Mouse (Mus musculus) spleen, embryonic (tissue): ENCODE results near the gene Ino80d.
"Not testable (repeated sequence)": the region's sequence is repeated elsewhere in the genome, so short reads cannot be mapped to it uniquely, and the experiment has no call there.

Experiments
- CTCF ChIA-PET: fragments of 350-600 bp; sonication (Branson Sonifier 250); formaldehyde crosslinking; loops from one replicate; lab custom pipeline; 2022; lab: Charles Lee

Gene Ino80d

GRCm38 (mm10) chr1:63114136-63114781, at the start of gene Ino80d:
Ino80d (minus strand) TSS chr1:63114667.
- CTCF ChIA-PET, result no interaction called here

DNA sequence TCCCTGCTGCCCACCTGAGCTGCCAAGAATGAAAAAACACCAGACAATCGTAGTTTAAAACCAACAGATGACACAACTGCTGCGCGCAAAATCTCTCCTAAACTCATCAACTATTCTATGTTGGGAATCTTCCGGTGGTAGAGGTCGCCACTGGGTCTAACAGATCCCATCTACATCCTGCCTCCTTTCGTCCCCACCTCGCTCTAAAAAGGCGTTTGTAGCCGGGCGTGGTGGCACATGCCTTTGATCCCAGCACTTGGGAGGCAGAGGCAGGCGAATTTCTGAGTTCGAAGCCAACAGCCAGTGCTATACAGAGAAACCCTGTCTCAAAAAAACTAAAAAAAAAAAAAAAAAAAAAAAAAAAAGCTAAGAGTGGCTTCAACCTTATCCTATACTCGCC, 25.8 kb upstream of the Ino80d start:
- CTCF ChIA-PET, result no interaction called here

DNA sequence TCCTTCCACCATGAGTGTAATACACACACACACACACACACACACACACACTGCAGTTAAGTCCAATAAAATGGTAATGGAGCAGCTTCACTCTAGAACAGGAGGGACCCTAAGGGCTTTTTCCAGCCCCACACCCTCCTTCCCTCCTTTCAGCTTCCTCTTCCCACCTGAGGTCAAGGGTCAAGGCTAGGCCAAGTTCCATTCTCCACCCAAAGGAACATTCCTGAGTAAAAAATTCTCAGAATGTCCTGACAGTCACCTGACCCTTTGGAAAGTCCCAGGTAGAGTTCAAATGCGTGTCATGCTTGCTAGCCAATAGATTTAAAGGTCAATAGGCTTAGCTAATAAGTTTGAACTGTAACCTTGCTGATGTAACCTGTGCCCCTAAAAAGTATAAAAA, 24.1 kb upstream of the Ino80d start:
- CTCF ChIA-PET, result not testable (repeated sequence)

- CTCF ChIA-PET, result no interaction called here
Measured at GRCm38 (mm10) chr1:63137971-63138370, 23.5 kb upstream of the Ino80d start.

DNA sequence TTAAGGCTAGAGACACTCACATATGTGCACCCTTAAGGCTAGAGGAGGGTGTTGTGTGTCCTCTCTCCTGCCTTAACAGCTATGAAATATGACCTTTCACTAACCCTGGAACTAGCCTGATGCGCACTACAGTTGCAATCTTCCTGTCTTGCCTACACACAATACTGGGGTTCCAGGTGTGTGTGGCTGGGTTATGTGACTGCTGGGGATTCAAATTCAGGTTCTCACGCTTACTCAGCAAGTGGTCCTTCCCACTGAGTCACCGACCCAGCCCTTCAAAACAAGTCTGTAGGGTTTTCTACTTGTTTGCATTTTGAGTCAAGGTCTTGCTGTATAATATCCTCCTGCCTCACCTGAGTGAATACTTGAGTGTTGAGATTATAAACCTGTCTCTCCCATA, 20.1 kb upstream of the Ino80d start:
- CTCF ChIA-PET, result no interaction called here

GRCm38 (mm10) chr1:63131766-63132165, 17.3 kb upstream of the Ino80d start:
- CTCF ChIA-PET, result no interaction called here

GRCm38 (mm10) chr1:63130883-63131282, 16.4 kb upstream of the Ino80d start:
- CTCF ChIA-PET, result interaction anchor here (0.7 kb wide), 1 partner anchor 1471 kb away, joined by 9 read pairs; no protein-coding TSS in a partner anchor

- CTCF ChIA-PET, result interaction anchor here (1.6 kb wide), 1 partner anchor 46 kb away, joined by 3 read pairs; no protein-coding TSS in a partner anchor
Measured at GRCm38 (mm10) chr1:63129857-63130690, 15.6 kb upstream of the Ino80d start.

- CTCF ChIA-PET, result interaction anchor here (1.6 kb wide), 1 partner anchor 47 kb away, joined by 3 read pairs; no protein-coding TSS in a partner anchor
Measured at GRCm38 (mm10) chr1:63129273-63129672, 14.8 kb upstream of the Ino80d start.

DNA sequence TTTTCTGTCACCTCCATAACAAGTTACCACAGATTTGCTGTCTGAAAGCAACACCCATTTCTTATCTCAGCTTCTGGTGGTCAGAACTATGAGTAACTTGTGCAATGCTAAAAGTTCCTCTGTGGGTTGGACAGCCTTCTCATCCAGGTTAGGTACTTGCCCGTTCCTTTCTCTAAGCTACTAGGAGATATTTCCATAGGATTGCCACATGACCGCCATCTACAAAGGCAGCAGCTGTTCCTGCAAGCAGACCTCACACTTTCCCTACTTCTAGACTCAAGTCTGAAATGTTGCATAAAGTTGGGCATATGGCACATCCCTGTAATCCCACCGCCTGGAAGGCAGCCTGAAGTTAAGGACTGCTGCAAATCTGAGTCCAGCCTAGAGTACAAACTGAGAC, 11.7 kb upstream of the Ino80d start:
- CTCF ChIA-PET, result interaction anchor here (0.5 to 0.6 kb wide), 2 partner anchors 10 to 29 kb away, joined by 3 to 4 read pairs; no protein-coding TSS in a partner anchor

DNA sequence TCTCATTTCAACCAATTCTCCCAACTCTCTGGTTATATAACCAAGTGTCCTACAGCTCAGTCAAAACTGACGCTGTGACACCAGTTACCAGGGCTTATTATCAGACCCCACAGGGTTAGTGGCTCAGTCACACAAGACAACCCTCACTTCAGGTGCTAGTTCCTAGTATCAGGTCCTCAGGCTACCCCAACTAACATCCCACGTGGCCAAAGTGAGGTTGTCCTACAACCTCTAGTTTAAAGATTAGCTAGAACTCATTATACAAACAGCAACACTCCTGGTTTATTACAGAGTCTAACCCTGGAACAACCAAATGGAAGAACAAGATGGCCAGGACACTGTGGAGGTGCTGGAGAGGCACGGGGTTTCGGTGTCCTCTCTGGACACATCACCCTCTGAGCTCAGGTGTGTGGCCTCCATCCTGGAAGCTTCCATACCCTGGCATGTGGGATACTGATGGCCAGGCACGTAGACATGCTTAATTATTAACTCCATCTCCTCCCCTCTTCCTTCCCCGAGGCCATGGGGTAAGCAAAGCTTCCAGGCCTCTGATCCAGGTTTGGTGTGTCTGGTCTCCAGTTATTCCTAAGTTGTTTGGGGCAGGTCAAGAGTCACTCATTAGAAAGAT, 9.5 kb upstream of the Ino80d start:
- CTCF ChIA-PET, result no interaction called here

DNA sequence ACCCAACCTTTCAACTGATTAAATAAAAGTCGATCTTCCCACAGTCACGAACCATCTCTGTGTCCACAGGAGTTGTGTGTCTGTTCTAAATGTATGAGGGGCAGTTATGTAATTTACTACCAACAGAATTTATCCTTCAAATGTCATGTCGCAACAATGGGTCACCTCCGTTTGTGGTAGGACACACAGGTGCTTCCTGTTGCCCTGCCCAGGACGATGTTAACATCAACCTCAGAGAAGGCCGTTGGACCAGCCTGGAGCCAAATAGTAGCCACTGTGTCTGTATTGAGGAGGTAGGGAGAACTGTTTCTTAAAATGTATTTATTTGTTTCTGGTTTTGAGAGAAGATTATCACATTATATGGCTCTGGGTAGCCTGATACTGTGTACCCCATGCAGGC, 7.5 kb upstream of the Ino80d start:
- CTCF ChIA-PET, result no interaction called here

GRCm38 (mm10) chr1:63120382-63120781, 5.9 kb upstream of the Ino80d start:
- CTCF ChIA-PET, result no interaction called here

GRCm38 (mm10) chr1:63119675-63120074, 5.2 kb upstream of the Ino80d start:
- CTCF ChIA-PET, result no interaction called here

- CTCF ChIA-PET, result interaction anchor here (0.7 kb wide), 1 partner anchor 357 kb away, joined by 3 read pairs; no protein-coding TSS in a partner anchor
Measured at GRCm38 (mm10) chr1:63115540-63115939, 1.1 kb upstream of the Ino80d start.

- CTCF ChIA-PET, result interaction anchor here (0.6 kb wide), 1 partner anchor 36 kb away, joined by 3 read pairs; no protein-coding TSS in a partner anchor
Measured at GRCm38 (mm10) chr1:63115096-63115495, 629 bp upstream of the Ino80d start.

DNA sequence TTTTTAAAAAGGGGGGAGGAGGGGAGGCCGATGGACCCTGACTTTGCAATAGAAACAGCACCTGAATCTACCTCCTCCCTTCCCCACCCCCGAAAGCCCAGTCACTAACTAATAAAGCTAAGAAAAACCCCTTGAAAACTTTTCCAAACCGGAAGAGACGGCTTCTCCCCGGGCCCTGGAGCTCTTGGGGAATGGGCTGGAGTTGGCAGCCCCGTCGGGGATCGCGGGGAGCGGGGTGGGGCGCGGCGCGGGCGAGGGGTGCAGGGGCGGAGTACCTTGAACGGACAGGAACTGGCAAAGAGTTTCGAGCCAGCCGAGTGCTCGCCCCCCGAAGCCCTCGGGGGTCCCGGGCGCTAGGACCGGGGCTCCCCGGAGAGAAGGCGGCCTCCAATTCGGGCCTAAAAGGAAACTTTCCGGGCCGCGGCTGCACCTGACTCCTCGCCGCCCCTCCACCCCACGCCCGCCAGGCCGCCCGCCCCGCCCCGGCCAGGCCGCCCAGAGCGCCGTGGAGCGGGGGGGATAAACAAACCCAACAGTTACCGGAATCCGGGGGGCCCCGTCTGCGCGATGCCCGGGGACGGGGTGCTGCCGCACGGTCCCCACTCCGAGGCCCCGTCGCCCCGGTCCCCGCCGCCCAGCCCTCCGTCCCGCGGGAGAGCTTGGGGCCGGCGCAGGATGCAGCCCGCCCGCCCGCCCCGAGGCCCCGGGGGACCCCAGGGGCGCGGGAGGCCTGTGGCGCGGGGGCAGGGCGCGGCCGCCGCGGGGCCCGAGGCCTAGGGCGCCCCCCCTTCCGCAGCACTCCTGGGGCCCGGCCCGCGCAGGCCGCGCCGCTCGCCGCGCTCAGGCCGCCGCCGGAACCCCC, 962 bp downstream of the Ino80d start:
- CTCF ChIA-PET, result interaction anchor here (0.7 kb wide), 1 partner anchor 61 kb away, joined by 3 read pairs; no protein-coding TSS in a partner anchor

- CTCF ChIA-PET, result interaction anchor here (0.7 kb wide), 1 partner anchor 62 kb away, joined by 3 read pairs; no protein-coding TSS in a partner anchor
Measured at GRCm38 (mm10) chr1:63112865-63113261, 1.6 kb downstream of the Ino80d start.

GRCm38 (mm10) chr1:63112151-63112864, 2.2 kb downstream of the Ino80d start:
- CTCF ChIA-PET, result interaction anchor here (0.7 kb wide), 1 partner anchor 63 kb away, joined by 3 read pairs; no protein-coding TSS in a partner anchor
